Mouse (Mus musculus) adrenal gland, postnatal 36 days (tissue): ENCODE measurements around the gene Cep85l. TPM values are rescaled to one million over a fixed set of nuclear protein-coding genes. Genes with fewer than 3 reads are reported as not detected.

Source experiments
- total RNA-seq, 2 experiments: library from RNA; stranded (reverse); gene quantifications; 2 replicates each; pipeline ENCODE4 v1.2.3; 2021

Cep85l gene
- total RNA-seq, 2 experiments from 2014 or later, result 11.7 to 14.6 TPM

Other genes with a start within 250 kb of the Cep85l start
- gene Pln, start 42.3 kb downstream of the Cep85l start, total RNA-seq, result under 1 TPM; 0.33 TPM
- 10 to 100 TPM; 30.4 to 30.7 TPM for gene Asf1a, start 216.8 kb upstream of the Cep85l start, total RNA-seq